Mouse (Mus musculus): Measurements from ENCODE around the gene S1pr3. TPM values are rescaled to one million over a fixed set of nuclear protein-coding genes. Genes with fewer than 3 reads are reported as not detected.

The S1pr3 gene
- total RNA-seq, 1 experiment: 1.2 TPM

DNA sequence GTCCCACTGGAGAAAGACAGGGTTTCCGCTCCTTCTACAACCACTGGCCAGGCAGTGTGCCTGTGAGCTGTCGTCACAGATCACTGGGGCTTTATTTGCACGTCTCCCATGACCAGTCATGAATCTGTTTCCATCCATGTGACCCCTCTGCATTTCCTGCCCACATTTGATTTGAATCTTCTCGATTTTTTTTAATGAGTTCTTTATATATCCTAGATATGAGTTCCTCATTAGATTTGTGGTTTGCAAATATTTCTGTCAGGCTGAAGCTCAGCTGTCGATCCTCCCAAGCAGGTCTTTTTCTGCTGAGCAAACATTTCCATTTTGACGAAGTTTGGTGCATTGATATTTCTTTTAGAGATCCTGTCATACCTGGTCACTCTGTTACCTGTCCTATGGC lies 10.6 kb upstream of the S1pr3 start:
- no peak for TF ChIP-seq MAFK (IDR thresholded peaks at IDR 0.05; ENCODE audit: insufficient read depth, low read depth, low read length)
- no peak for TF ChIP-seq CHD2 (IDR thresholded peaks at IDR 0.05; ENCODE audit: low read depth, low read length)
- no peak for TF ChIP-seq HCFC1 (IDR thresholded peaks at IDR 0.05; ENCODE audit: borderline replicate concordance, insufficient read depth, low read length)
- no peak for TF ChIP-seq ZNF384 (IDR thresholded peaks at IDR 0.05; ENCODE audit: low read depth, low read length)
- no peak for TF ChIP-seq ZC3H11A (IDR thresholded peaks at IDR 0.05; ENCODE audit: borderline replicate concordance, low read depth, low read length)
- H3K9me3 ChIP-seq (ENCODE audit: control insufficient read depth, insufficient read depth, low read depth, low read length): no peaks in the 10 kb centered on the region

DNA sequence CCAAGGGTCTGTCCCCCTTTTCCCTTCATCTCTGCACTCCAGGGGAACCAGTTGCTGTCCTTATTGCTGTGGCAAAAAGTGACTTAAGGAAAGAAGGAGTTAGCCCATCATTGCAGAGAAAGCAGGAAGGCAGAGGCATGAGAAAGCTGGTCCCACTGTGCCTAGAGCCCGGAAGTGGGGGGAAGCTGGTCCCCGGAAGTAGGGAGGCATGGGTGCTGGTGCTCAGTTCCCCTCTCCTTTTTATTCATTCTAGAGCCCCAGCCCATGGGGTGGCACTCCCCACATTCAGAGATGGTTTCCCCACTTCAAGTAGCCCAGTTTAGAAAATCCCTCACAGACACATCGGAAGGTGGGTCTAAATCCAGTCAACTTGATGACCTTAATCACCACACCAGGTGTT lies 8.9 kb upstream of the S1pr3 start:
- no peaks in the 10 kb centered on the region for H3K36me3 ChIP-seq (ENCODE audit: control insufficient read depth, insufficient read depth, low read length, poor library complexity, severe bottlenecking)
- in situ Hi-C loops (cut with MboI; ENCODE audit: low sequenced_read_pairs in 2 of 2, unreplicated experiment in 2 of 2): no loop called here

More for the DNA sequence above, 10.6 kb upstream of the S1pr3 start:
- Histone ChIP-seq H3K9ac (ENCODE audit: insufficient read depth, low read depth, low read length, poor library complexity, severe bottlenecking) (no peak overlapping the region), H3K36me3 (ENCODE audit: control insufficient read depth, insufficient read depth, low read length, poor library complexity, severe bottlenecking) (no peaks in the 10 kb centered on the region), H3K4me1 (ENCODE audit: control insufficient read depth in 2 of 2, insufficient read depth in 2 of 2, low read length in 2 of 2, poor library complexity in 1 of 2) (peaks cover 2 to 15% of the 10 kb centered on the region in 2 experiments; a peak in 2 of 4 replicates), H3K4me3 (ENCODE audit: insufficient read depth in 1 of 2, low read depth in 1 of 2, low read length in 2 of 2, poor library complexity in 1 of 2, severe bottlenecking in 1 of 2) (no peak overlapping the region), H3K27ac (ENCODE audit: insufficient read depth, low read depth, low read length, poor library complexity, severe bottlenecking) (no peak overlapping the region)
- in situ Hi-C loops (cut with MboI; ENCODE audit: low sequenced_read_pairs in 2 of 2, unreplicated experiment in 2 of 2): no loop called here
- DNase-seq (ENCODE audit: low read depth, low spot score): no peak

DNA sequence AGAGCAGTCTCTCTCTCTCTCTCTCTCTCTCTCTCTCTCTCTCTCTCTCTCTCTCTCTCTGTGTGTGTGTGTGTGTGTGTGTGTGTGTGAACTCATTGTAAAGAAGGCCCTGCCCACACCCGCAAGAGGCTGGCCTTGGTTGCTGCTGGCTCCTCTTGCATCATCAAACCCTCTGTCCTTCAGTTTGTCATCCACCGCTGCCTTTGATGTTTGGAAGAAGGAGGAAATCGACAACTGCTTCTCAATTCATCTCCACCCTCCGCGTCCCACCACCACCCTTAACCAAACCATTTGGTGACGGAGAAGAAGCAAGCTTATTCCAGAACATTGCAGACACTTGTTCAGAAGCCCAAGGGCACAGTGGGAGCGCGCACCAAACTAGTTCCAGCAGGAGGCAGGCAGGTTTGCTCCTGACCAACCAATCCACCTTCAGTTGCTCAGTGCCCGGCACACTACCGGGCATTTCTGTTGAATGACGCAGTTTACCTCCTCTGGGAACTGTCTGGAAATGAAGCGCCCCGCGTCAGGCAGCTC lies 8.2 kb upstream of the S1pr3 start:
- H3K4me1 ChIP-seq (ENCODE audit: control insufficient read depth in 2 of 2, insufficient read depth in 2 of 2, low read length in 2 of 2, poor library complexity in 1 of 2): peaks cover 2 to 15% of the 10 kb centered on the region in 2 experiments; a peak in 2 of 4 replicates
- H3K27ac ChIP-seq (ENCODE audit: insufficient read depth, low read depth, low read length, poor library complexity, severe bottlenecking): no peak overlapping the region
- TF ChIP-seq HCFC1 (IDR thresholded peaks at IDR 0.05; ENCODE audit: borderline replicate concordance, insufficient read depth, low read length) (no peak), ZC3H11A (IDR thresholded peaks at IDR 0.05; ENCODE audit: borderline replicate concordance, low read depth, low read length) (no peak), CHD2 (IDR thresholded peaks at IDR 0.05; ENCODE audit: low read depth, low read length) (no peak), MAFK (IDR thresholded peaks at IDR 0.05; ENCODE audit: insufficient read depth, low read depth, low read length) (no peak), ZNF384 (IDR thresholded peaks at IDR 0.05; ENCODE audit: low read depth, low read length) (no peak)
- H3K4me3 ChIP-seq (ENCODE audit: insufficient read depth in 1 of 2, low read depth in 1 of 2, low read length in 2 of 2, poor library complexity in 1 of 2, severe bottlenecking in 1 of 2): peak overlapping the region in 1 of 2 experiments; percentile 19; a peak in 3 of 4 replicates
- in situ Hi-C loops (cut with MboI; ENCODE audit: low sequenced_read_pairs in 2 of 2, unreplicated experiment in 2 of 2): loop anchor here in 1 of 2 experiments (25.0 kb wide), 1 partner anchor 213 kb away; no protein-coding TSS in a partner anchor
- no peaks in the 10 kb centered on the region for H3K36me3 ChIP-seq (ENCODE audit: control insufficient read depth, insufficient read depth, low read length, poor library complexity, severe bottlenecking)
- no peak overlapping the region for H3K9ac ChIP-seq (ENCODE audit: insufficient read depth, low read depth, low read length, poor library complexity, severe bottlenecking)
- H3K9me3 ChIP-seq (ENCODE audit: control insufficient read depth, insufficient read depth, low read depth, low read length): no peaks in the 10 kb centered on the region
- peak; percentile 53 for DNase-seq (ENCODE audit: low read depth, low spot score)

More for the DNA sequence above, 8.9 kb upstream of the S1pr3 start:
- no peak overlapping the region for H3K27ac ChIP-seq (ENCODE audit: insufficient read depth, low read depth, low read length, poor library complexity, severe bottlenecking)
- no peak overlapping the region for H3K4me3 ChIP-seq (ENCODE audit: insufficient read depth in 1 of 2, low read depth in 1 of 2, low read length in 2 of 2, poor library complexity in 1 of 2, severe bottlenecking in 1 of 2)
- TF ChIP-seq MAFK (IDR thresholded peaks at IDR 0.05; ENCODE audit: insufficient read depth, low read depth, low read length) (no peak), ZC3H11A (IDR thresholded peaks at IDR 0.05; ENCODE audit: borderline replicate concordance, low read depth, low read length) (no peak), HCFC1 (IDR thresholded peaks at IDR 0.05; ENCODE audit: borderline replicate concordance, insufficient read depth, low read length) (no peak), ZNF384 (IDR thresholded peaks at IDR 0.05; ENCODE audit: low read depth, low read length) (no peak), CHD2 (IDR thresholded peaks at IDR 0.05; ENCODE audit: low read depth, low read length) (no peak)
- H3K4me1 ChIP-seq (ENCODE audit: control insufficient read depth in 2 of 2, insufficient read depth in 2 of 2, low read length in 2 of 2, poor library complexity in 1 of 2): peaks cover 2 to 15% of the 10 kb centered on the region in 2 experiments; a peak in 2 of 4 replicates
- H3K9ac ChIP-seq (ENCODE audit: insufficient read depth, low read depth, low read length, poor library complexity, severe bottlenecking): no peak overlapping the region
- no peaks in the 10 kb centered on the region for H3K9me3 ChIP-seq (ENCODE audit: control insufficient read depth, insufficient read depth, low read depth, low read length)
- no peak for DNase-seq (ENCODE audit: low read depth, low spot score)

DNA sequence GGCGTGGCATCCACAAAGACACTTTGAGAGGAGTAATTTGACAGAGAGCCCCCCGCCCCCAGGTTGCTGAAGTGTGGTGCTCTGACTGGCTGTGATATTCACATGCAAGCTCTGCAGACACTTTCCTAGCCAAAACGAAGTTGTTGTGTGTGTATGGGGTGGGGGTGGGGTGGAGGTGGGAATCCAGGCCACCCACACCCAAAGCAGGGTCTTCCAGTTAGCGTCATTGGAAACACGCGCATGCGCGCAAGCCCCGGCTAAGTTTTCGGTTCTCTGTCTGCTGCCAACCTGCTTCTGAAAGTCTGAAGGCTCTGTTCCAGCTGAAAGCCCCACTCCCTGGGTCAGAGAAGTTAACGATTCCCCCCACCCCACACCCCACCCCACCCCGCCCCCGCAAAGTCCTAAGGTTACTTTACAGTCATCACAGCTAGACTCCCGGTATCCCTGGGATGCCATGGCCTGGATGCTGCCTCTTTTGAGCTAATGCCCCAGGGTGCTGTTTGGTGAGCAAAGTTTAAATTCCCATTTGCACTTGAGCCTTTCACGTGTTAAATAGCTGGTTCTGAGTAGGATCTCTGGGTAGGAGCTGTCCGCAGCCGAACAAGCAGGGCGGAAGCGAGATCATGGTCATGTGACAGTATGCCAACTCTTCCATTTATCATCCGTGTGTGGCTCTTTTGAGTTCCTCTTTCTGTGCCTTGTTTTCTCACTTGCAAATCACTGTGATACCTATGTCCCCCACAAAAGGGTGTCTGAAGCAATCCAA lies 7.5 kb upstream of the S1pr3 start:
- DNase-seq (ENCODE audit: low read depth, low spot score): no peak
- Histone ChIP-seq H3K4me3 (ENCODE audit: insufficient read depth in 1 of 2, low read depth in 1 of 2, low read length in 2 of 2, poor library complexity in 1 of 2, severe bottlenecking in 1 of 2) (peak overlapping the region in 1 of 2 experiments; percentile 19; a peak in 3 of 4 replicates), H3K4me1 (ENCODE audit: control insufficient read depth in 2 of 2, insufficient read depth in 2 of 2, low read length in 2 of 2, poor library complexity in 1 of 2) (peaks cover 2 to 15% of the 10 kb centered on the region in 2 experiments; a peak in 2 of 4 replicates), H3K36me3 (ENCODE audit: control insufficient read depth, insufficient read depth, low read length, poor library complexity, severe bottlenecking) (no peaks in the 10 kb centered on the region), H3K9me3 (ENCODE audit: control insufficient read depth, insufficient read depth, low read depth, low read length) (no peaks in the 10 kb centered on the region), H3K9ac (ENCODE audit: insufficient read depth, low read depth, low read length, poor library complexity, severe bottlenecking) (peak overlapping the region; percentile 58; the same call in 1 of the 2 replicates), H3K27ac (ENCODE audit: insufficient read depth, low read depth, low read length, poor library complexity, severe bottlenecking) (no peak overlapping the region; the same call in 1 of the 2 replicates)
- in situ Hi-C loops (cut with MboI; ENCODE audit: low sequenced_read_pairs in 2 of 2, unreplicated experiment in 2 of 2): loop anchor here in 1 of 2 experiments (25.0 kb wide), 1 partner anchor 214 kb away; no protein-coding TSS in a partner anchor
- TF ChIP-seq ZNF384 (IDR thresholded peaks at IDR 0.05; ENCODE audit: low read depth, low read length): no peak
- no peak for TF ChIP-seq ZC3H11A (IDR thresholded peaks at IDR 0.05; ENCODE audit: borderline replicate concordance, low read depth, low read length)
- TF ChIP-seq CHD2 (IDR thresholded peaks at IDR 0.05; ENCODE audit: low read depth, low read length): no peak
- TF ChIP-seq HCFC1 (IDR thresholded peaks at IDR 0.05; ENCODE audit: borderline replicate concordance, insufficient read depth, low read length): no peak
- TF ChIP-seq MAFK (IDR thresholded peaks at IDR 0.05; ENCODE audit: insufficient read depth, low read depth, low read length): no peak

Data from ES-E14 (cell line).